Mouse (Mus musculus) G1E (cell line): ENCODE data around the gene Ugt1a10.

Experiments
- CTCF ChIP-seq: IDR thresholded peaks from 2 replicates; pipeline ENCODE4 v1.5.1; 2012; ENCODE audit warnings: low read depth, low read length, inconsistent platforms, mixed read lengths
- GATA1 ChIP-seq: IDR thresholded peaks from 2 replicates; pipeline ENCODE4 v1.6.1; 2012; ENCODE audit warnings: borderline replicate concordance, low read length, inconsistent platforms, mixed read lengths
- POLR2AphosphoS5 ChIP-seq: IDR thresholded peaks from 2 replicates; pipeline ENCODE4 v1.6.1; 2012; ENCODE audit warnings: low read depth, low read length, inconsistent platforms; ENCODE audit not compliant: insufficient replicate concordance
- TAL1 ChIP-seq: conservative IDR thresholded peaks from 2 replicates; pipeline ENCODE4 v1.6.1; 2012; ENCODE audit warnings: low read depth, low read length, inconsistent platforms, mixed read lengths

DNA sequence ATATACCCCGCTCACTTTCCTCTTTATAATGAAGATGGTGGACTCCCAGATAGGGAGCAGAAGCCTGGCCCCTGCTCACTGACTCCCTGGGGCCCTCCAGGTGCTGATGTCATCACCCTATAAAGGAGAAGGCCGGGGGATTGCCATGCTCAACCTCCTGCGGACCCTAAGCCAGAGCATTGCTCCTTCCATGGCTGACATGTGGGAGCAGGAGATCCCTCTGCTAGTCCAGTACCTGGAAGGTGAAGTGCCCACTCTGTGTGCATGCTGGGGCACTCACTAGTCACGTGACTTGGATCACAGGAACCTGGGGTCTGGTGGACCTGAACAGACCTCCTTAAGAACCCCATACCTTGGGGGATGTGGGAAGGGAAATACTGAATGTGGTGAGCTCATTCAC, 185.4 kb downstream of the Ugt1a10 start:
- TF ChIP-seq POLR2AphosphoS5, result no peak
- no peak for TF ChIP-seq CTCF
- TF ChIP-seq GATA1, result no peak
- TF ChIP-seq TAL1, result no peak
